Mouse (Mus musculus) liver, embryonic 14.5 days (tissue): ENCODE results near the gene Gpr157. TPM values are rescaled to one million over a fixed set of nuclear protein-coding genes. Genes with fewer than 3 reads are reported as not detected.
"Not testable (repeated sequence)": the region's sequence is repeated elsewhere in the genome, so short reads cannot be mapped to it uniquely, and the experiment has no call there.

Experiments used
- ATAC-seq: fragments of 200-750 bp; cut with Nextera tagmentation; 2 replicates; pipeline ENCODE4 v1.8.0; 2017; ENCODE audit warnings: moderate number of reproducible peaks, mild to moderate bottlenecking, moderate library complexity; ENCODE audit not compliant: insufficient read depth
- DNase-seq, 3 experiments: peaks; one replicate each; pipeline ENCODE4 v3.0.0-alpha.2; 2012 to 2013; ENCODE audit warnings: low read depth in 3 of 3, low spot score in 3 of 3
- H3K27ac ChIP-seq: fragments of 300-500 bp; sonication (generic); 2 replicates; pipeline ENCODE4 v1.5.1; 2014; ENCODE audit warnings: moderate library complexity, mild to moderate bottlenecking, control low read depth, inconsistent platforms
- H3K27me3 ChIP-seq: fragments of 300-500 bp; sonication (generic); 2 replicates; pipeline ENCODE4 v1.6.1; 2014; ENCODE audit warnings: mild to moderate bottlenecking, low read length, moderate library complexity; ENCODE audit not compliant: control insufficient read depth, insufficient read depth
- H3K36me3 ChIP-seq: fragments of 300-500 bp; sonication (generic); replicated peaks from 2 replicates; pipeline ENCODE4 v1.6.1; 2014; ENCODE audit warnings: low read depth; ENCODE audit not compliant: control insufficient read depth, insufficient read depth
- H3K4me1 ChIP-seq, 2 experiments: fragments of 200-500 bp in 1 of 2; fragments of 300-500 bp in 1 of 2; sonication (generic) in 1 of 2; replicated peaks; 2 replicates each; pipeline ENCODE4 v1.6.1; 2012 to 2014; ENCODE audit warnings: antibody characterized with exemption in 1 of 2, inconsistent platforms in 1 of 2, low read length in 1 of 2; ENCODE audit not compliant: control insufficient read depth in 2 of 2, insufficient read depth in 2 of 2
- H3K4me2 ChIP-seq: fragments of 300-500 bp; sonication (generic); 2 replicates; pipeline ENCODE4 v1.6.1; 2014; ENCODE audit warnings: low read depth, mild to moderate bottlenecking, control low read depth, moderate library complexity
- H3K4me3 ChIP-seq, 2 experiments: fragments of 200-500 bp in 1 of 2; fragments of 300-500 bp in 1 of 2; sonication (generic) in 1 of 2; 2 replicates each; pipeline ENCODE4 v1.5.1; 2012 to 2014; ENCODE audit warnings: low read depth in 2 of 2, low read length in 2 of 2, mild to moderate bottlenecking in 2 of 2, control low read depth in 1 of 2, inconsistent platforms in 1 of 2, moderate library complexity in 1 of 2; ENCODE audit not compliant: insufficient read depth in 1 of 2
- H3K9ac ChIP-seq: fragments of 300-500 bp; sonication (generic); replicated peaks from 2 replicates; pipeline ENCODE4 v1.6.1; 2014; ENCODE audit warnings: mild to moderate bottlenecking, control low read depth, moderate library complexity
- H3K9me3 ChIP-seq: fragments of 300-500 bp; sonication (generic); 2 replicates; pipeline ENCODE4 v1.6.1; 2016; ENCODE audit warnings: low read length, mixed read lengths; ENCODE audit not compliant: control insufficient read depth
- CTCF ChIP-seq: IDR thresholded peaks from 2 replicates; pipeline ENCODE4 v1.5.1; 2016; ENCODE audit warnings: antibody characterized with exemption, low read depth, control low read depth
- EP300 ChIP-seq: IDR thresholded peaks from 2 replicates; pipeline ENCODE4 v1.6.1; 2016; ENCODE audit warnings: antibody characterized with exemption, low read depth
- WGBS: fragments of 180-500 bp; shearing (Covaris S2); extraction: QIAGEN DNeasy Blood & Tissue Kit; methylation state at CpG from one replicate; pipeline ENCODE4 v1.1.7; 2014; ENCODE audit not compliant: insufficient replicate concordance; 5-methylcytosine and 5-hydroxymethylcytosine counted together
- polyA plus RNA-seq, 2 experiments: library from polyadenylated mRNA; depleted of rRNA in 1 of 2; stranded (reverse) in 1 of 2; unstranded in 1 of 2; fragments of >200 nt; fragmentation: Nextera tagmentation in 1 of 2; extraction: Ambion mirVana in 1 of 2; gene quantifications; 2 replicates each; pipeline versions ENCODE4 v1.2.1 to v1.2.3; 2012 to 2014

Gpr157 gene
- polyA plus RNA-seq (2012; rRNA removed) (0.25 and 0.31 TPM in 2 replicates), polyA plus RNA-seq (2014; fragmentation: Nextera tagmentation; extraction: Ambion mirVana) (0.05 and 0.08 TPM in 2 replicates)

GRCm38 (mm10) chr4:150087161-150087889 lies at the start of gene Gpr157:
TSS of gene Gpr157 (plus strand) at chr4:150087365.
- TF ChIP-seq CTCF, result 0 out of 2 replicates have a peak, but pooled peaks have one; percentile 23
- TF ChIP-seq EP300, result no peak
- peaks cover 15% of the 10 kb centered on the region for H3K27me3 ChIP-seq
- ATAC-seq (peak; percentile 94), DNase-seq (peak; percentile 75 to 78 (median 75))
- peak within 1 kb of the TSS; percentile 44 for H3K9ac ChIP-seq
- H3K4me1 ChIP-seq, result peaks cover 0 to 2% of the 10 kb centered on the region in 2 experiments; a peak in 2 of 4 replicates
- WGBS, result 1% methylated on average over 52 of the region's 56 CpGs
- H3K36me3 ChIP-seq, result no peaks in the 10 kb centered on the region
- no peaks in the 10 kb centered on the region for H3K9me3 ChIP-seq
- peak within 1 kb of the TSS; percentile 82 for H3K4me2 ChIP-seq
- no peak within 1 kb of the TSS for H3K27ac ChIP-seq
- peak within 1 kb of the TSS; percentile 31 to 53 for H3K4me3 ChIP-seq

- H3K27ac ChIP-seq, result no peak overlapping the region
- peaks cover 17% of the 10 kb centered on the region for H3K27me3 ChIP-seq
- H3K36me3 ChIP-seq, result no peaks in the 10 kb centered on the region
- no peak overlapping the region for H3K9ac ChIP-seq
- no peak overlapping the region for H3K4me2 ChIP-seq
- no peaks in the 10 kb centered on the region for H3K9me3 ChIP-seq
- TF ChIP-seq EP300 (no peak), CTCF (no peak)
- ATAC-seq, result no peak
- H3K4me1 ChIP-seq, result no peaks in the 10 kb centered on the region
- no peak for DNase-seq
- H3K4me3 ChIP-seq, result no peak overlapping the region
- 61% methylated on average over 7 of the region's 7 CpGs for WGBS
Measured at GRCm38 (mm10) chr4:150038533-150038932, 48.6 kb upstream of the Gpr157 start.

DNA sequence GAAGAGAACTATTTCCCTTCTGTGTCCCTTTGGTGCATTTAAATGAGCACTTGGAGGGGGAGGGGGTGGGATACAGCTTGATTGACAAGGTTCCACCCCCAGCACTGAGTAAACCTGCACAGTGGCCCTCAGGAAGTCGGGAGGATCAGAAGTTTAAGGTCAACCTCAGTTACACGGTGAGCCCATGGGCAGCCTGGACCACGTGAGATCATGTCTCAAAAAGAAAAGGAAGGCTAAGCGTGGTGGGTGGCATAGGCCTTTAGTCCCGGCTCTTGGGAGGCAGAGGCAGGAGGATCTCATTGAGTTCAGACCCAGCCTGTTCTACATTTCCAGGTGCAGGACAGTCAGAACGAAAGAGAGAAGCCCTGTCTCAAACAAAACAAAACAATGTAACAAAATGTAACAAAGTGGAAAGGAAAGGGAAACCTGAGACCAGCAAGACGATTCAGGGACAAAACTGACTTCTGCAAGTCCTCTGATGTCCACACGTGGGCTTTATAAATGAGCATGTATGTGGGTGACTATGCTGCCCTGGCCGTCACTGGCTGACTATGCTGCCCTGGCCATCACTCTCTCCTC lies 47.1 kb upstream of the Gpr157 start:
- H3K27ac ChIP-seq, result no peak overlapping the region
- H3K4me1 ChIP-seq, result no peaks in the 10 kb centered on the region
- no peak overlapping the region for H3K4me3 ChIP-seq
- H3K9me3 ChIP-seq, result no peaks in the 10 kb centered on the region
- 51% methylated on average over 9 of the region's 9 CpGs for WGBS
- DNase-seq (peak in 1 of 3 experiments; percentile 7), ATAC-seq (no peak)
- no peak overlapping the region for H3K4me2 ChIP-seq
- no peaks in the 10 kb centered on the region for H3K36me3 ChIP-seq
- peaks cover 2% of the 10 kb centered on the region for H3K27me3 ChIP-seq
- H3K9ac ChIP-seq, result no peak overlapping the region
- no peak for TF ChIP-seq EP300
- no peak for TF ChIP-seq CTCF

DNA sequence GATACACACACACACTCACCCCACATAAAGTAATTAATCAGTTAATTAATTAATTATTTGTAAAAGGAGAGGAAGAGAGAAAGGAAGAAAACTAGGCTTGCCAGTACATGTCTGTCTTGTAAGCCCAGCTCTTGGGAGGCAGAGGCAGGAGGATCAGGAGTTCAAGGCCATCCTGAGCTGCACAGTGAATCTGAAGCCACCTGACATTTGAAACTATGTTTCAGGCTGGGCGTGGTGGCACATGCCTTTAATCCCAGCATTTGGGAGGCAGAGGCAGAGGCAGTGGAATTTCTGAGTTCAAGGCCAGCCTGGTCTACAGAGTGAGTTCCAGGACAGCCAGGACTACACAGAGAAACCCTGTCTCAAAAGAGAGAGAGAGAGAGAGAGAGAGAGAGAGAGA lies 46.3 kb upstream of the Gpr157 start:
- H3K36me3 ChIP-seq, H3K27me3 ChIP-seq, H3K9me3 ChIP-seq, H3K4me3 ChIP-seq, H3K4me1 ChIP-seq, ATAC-seq, H3K9ac ChIP-seq, H3K27ac ChIP-seq, DNase-seq, H3K4me2 ChIP-seq: not testable (repeated sequence)
- 29% methylated on average over 1 of the region's 1 CpGs for WGBS

DNA sequence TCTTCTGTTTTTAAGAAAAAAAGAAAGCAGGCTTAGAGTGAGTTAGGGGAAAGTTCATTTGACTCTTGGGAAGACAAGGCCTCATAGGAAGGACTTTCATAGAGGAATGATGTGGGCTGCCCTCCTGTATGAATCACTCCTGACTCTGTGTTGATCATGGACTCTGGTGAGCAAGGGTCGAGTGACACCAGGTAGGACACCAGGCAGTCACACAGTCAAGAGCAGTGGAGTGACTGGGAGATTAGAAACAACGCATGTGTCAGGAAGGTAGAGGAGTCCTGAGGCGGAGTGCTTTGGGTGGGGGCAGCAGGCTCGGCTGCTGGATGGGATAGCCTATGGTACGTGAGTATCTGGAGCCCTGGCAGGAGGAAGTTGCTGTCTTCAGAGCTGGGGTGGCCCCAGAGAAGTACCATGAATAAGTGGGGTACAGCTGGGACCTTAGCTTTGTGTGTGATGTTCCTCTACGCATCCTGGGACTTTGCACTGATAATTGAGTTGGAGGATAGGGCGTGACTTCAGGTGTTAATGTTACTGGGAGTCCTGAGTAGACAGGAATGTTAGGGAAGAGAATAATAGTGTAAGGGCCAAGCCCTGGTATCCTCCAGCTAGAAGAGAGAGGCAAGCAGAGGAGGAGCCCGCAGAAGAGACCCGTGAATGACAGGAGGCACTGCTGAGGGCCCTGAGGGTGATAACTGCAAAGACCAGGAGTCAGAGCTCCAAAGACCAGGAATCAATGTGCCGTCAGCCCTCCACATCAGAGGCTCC lies 45.6 kb upstream of the Gpr157 start:
- H3K9me3 ChIP-seq, result no peaks in the 10 kb centered on the region
- no peak for ATAC-seq
- no peak overlapping the region for H3K4me3 ChIP-seq
- H3K9ac ChIP-seq, result no peak overlapping the region
- no peak for TF ChIP-seq EP300
- no peak for TF ChIP-seq CTCF
- no peaks in the 10 kb centered on the region for H3K4me1 ChIP-seq
- WGBS, result 55% methylated on average over 10 of the region's 10 CpGs
- H3K27me3 ChIP-seq, result no peaks in the 10 kb centered on the region
- H3K27ac ChIP-seq, result no peak overlapping the region
- H3K36me3 ChIP-seq, result no peaks in the 10 kb centered on the region
- no peak for DNase-seq
- no peak overlapping the region for H3K4me2 ChIP-seq
